Mouse (Mus musculus): ENCODE results near the gene Dusp10.

DNA sequence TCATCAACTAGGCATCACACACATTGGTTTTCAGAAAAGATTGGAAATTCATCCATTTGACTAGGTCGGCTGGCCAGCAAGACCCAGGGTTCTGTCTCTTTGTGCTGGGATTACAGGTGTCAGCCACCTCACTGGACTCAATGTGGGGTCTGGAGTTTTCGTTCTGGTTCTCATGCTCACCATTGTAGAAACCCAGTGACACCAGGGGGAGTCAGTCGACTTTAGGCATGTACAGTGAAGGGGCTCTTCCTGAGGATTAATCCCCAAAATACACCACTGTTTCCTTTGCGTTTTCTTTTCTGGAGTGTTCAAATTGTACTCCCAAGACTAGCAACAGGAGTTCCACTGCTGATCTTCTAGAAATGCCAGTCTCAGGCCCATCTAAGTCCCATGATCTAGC lies 47.8 kb upstream of the Dusp10 start:
- TF ChIP-seq CTCF (IDR thresholded peaks at IDR 0.05; ENCODE audit: low read depth, low read length): no peak
- TF ChIP-seq POLR2A (IDR thresholded peaks at IDR 0.05; ENCODE audit: extremely low read depth, insufficient read depth, low read length): no peak
